Mouse (Mus musculus): Measurements from ENCODE around the gene Moxd2. TPM values are rescaled to one million over a fixed set of nuclear protein-coding genes. Genes with fewer than 3 reads are reported as not detected.

The Moxd2 gene
- polyA plus RNA-seq (2015; fragmentation: Nextera tagmentation; extraction: Ambion mirVana), result not detected in 2 replicates

DNA sequence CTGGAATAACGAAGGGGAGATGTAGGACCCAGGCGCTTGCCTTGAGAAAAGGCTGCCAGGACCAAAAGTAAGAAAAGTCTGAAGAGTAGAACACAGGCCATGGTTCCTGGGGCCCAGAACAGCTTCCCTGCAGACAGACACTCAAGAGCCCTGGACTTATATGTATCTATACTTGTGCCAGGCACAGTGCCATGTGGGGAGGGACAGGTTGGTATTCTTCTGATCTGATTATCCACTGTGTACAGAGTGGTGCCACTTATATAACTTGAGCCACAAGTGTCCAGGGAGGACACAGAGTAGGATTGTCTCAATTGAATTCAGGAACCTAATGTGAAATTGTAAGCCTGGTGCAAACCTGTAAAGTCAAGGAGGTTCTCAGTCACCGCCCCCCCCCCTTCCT lies at the start of gene Moxd2:
TSS of gene Moxd2 (minus strand) at position 101 of the 400 bp plus-strand sequence.

GRCm38 (mm10) chr6:40900287-40900686 lies 13.0 kb upstream of the Moxd2 start, which contains the start of gene Prss58:
Prss58 (minus strand) TSS chr6:40900387.

Other genes with a start within 250 kb of the Moxd2 start
- gene Prss58, start 12.9 kb upstream of the Moxd2 start, polyA plus RNA-seq (2015; fragmentation: Nextera tagmentation; extraction: Ambion mirVana), result not detected in 2 replicates
- gene 1700074P13Rik, start 53.1 kb upstream of the Moxd2 start, polyA plus RNA-seq (2015; fragmentation: Nextera tagmentation; extraction: Ambion mirVana), result not detected in 2 replicates
- gene Gm4744, start 64.4 kb upstream of the Moxd2 start, polyA plus RNA-seq (2015; fragmentation: Nextera tagmentation; extraction: Ambion mirVana), result not detected in 2 replicates
- gene 1810009J06Rik, start 77.3 kb upstream of the Moxd2 start, polyA plus RNA-seq (2015; fragmentation: Nextera tagmentation; extraction: Ambion mirVana), result 1.4 and 13.1 TPM in 2 replicates
- 0.96 and 11.2 TPM in 2 replicates for gene Gm2663, start 112.0 kb upstream of the Moxd2 start, polyA plus RNA-seq (2015; fragmentation: Nextera tagmentation; extraction: Ambion mirVana)
- 5.9 and 18.4 TPM in 2 replicates for gene 2210010C04Rik, start 148.0 kb upstream of the Moxd2 start, polyA plus RNA-seq (2015; fragmentation: Nextera tagmentation; extraction: Ambion mirVana)